Mouse (Mus musculus) testis, postnatal 10 days (tissue): Measurements from ENCODE around the gene Nfic.

Experiments
- DNase-seq: peaks from one replicate; pipeline ENCODE4 v3.0.0; 2021; ENCODE audit warnings: low spot score

The Nfic gene

GRCm38 (mm10) chr10:81383802-81384604, 71.4 kb downstream of the Nfic start, which contains the start of the genes Dohh and Gm48551:
Gene Dohh (plus strand): TSS chr10:81384428.
Gene Gm48551 (plus strand): TSS chr10:81384466.
- peak; percentile 100 for DNase-seq

- no peak for DNase-seq
Measured at GRCm38 (mm10) chr10:81382039-81382438, 73.4 kb downstream of the Nfic start.

- no peak for DNase-seq
Measured at GRCm38 (mm10) chr10:81379809-81380378, 75.5 kb downstream of the Nfic start.

- no peak for DNase-seq
Measured at GRCm38 (mm10) chr10:81379183-81379553, 76.3 kb downstream of the Nfic start.

- DNase-seq: peak; percentile 100
Measured at GRCm38 (mm10) chr10:81378553-81379182, 76.8 kb downstream of the Nfic start.

- DNase-seq: no peak
Measured at GRCm38 (mm10) chr10:81377793-81378552, 77.5 kb downstream of the Nfic start, which contains the start of gene Fzr1. Gene Fzr1 (minus strand): TSS chr10:81378516.

GRCm38 (mm10) chr10:81377362-81377664, 78.1 kb downstream of the Nfic start:
- DNase-seq: no peak

GRCm38 (mm10) chr10:81376561-81377361, 78.7 kb downstream of the Nfic start:
- DNase-seq: no peak

GRCm38 (mm10) chr10:81375322-81375721, 80.1 kb downstream of the Nfic start:
- no peak for DNase-seq

- no peak for DNase-seq
Measured at GRCm38 (mm10) chr10:81367207-81367495, 88.3 kb downstream of the Nfic start.

GRCm38 (mm10) chr10:81366477-81367206, 88.8 kb downstream of the Nfic start:
- DNase-seq: no peak

GRCm38 (mm10) chr10:81365672-81366476, 89.6 kb downstream of the Nfic start, which contains the start of gene 4930404N11Rik:
Gene 4930404N11Rik (minus strand): TSS chr10:81365816.
- DNase-seq: no peak

GRCm38 (mm10) chr10:81365073-81365472, 90.4 kb downstream of the Nfic start:
- no peak for DNase-seq

GRCm38 (mm10) chr10:81364666-81365065, 90.8 kb downstream of the Nfic start:
- DNase-seq: peak; percentile 63

- DNase-seq: peak; percentile 58
Measured at GRCm38 (mm10) chr10:81363436-81364346, 91.7 kb downstream of the Nfic start.

- DNase-seq: no peak
Measured at GRCm38 (mm10) chr10:81362336-81362949, 93.0 kb downstream of the Nfic start.

GRCm38 (mm10) chr10:81360721-81361120, 94.7 kb downstream of the Nfic start:
- DNase-seq: no peak

GRCm38 (mm10) chr10:81358841-81359240, 96.6 kb downstream of the Nfic start:
- no peak for DNase-seq

GRCm38 (mm10) chr10:81358209-81358608, 97.2 kb downstream of the Nfic start:
- DNase-seq: no peak
